Mouse (Mus musculus) kidney, adult 18-20 months (tissue): Measurements from ENCODE around the gene Mymx.

Experiments
- DNase-seq: peaks from one replicate; pipeline ENCODE4 v3.0.0; 2021

Mymx gene

GRCm38 (mm10) chr17:45610144-45610866 lies 8.4 kb upstream of the Mymx start:
- DNase-seq, result no peak

- no peak for DNase-seq
These were observed 6.5 kb upstream of the Mymx start for GRCm38 (mm10) chr17:45608396-45608795.

GRCm38 (mm10) chr17:45606992-45607879 lies 5.3 kb upstream of the Mymx start:
- no peak for DNase-seq

- DNase-seq, result no peak
These were observed 1.1 kb upstream of the Mymx start for GRCm38 (mm10) chr17:45602984-45603383.

- DNase-seq, result no peak
These were observed 577 bp downstream of the Mymx start for GRCm38 (mm10) chr17:45601325-45601724.

- DNase-seq, result no peak
These were observed 1.6 kb downstream of the Mymx start for GRCm38 (mm10) chr17:45600267-45600666.

- DNase-seq, result peak; percentile 79
These were observed 2.3 kb downstream of the Mymx start, which contains the start of gene Slc29a1 for GRCm38 (mm10) chr17:45599446-45600242. Gene Slc29a1 (minus strand): TSS chr17:45599606.

GRCm38 (mm10) chr17:45598891-45599290 lies 3.0 kb downstream of the Mymx start:
- no peak for DNase-seq

GRCm38 (mm10) chr17:45598376-45598775 lies 3.5 kb downstream of the Mymx start:
- DNase-seq, result no peak

- peak; percentile 25 for DNase-seq
These were observed 4.1 kb downstream of the Mymx start for GRCm38 (mm10) chr17:45597787-45598186.

GRCm38 (mm10) chr17:45596631-45597396 lies 5.1 kb downstream of the Mymx start:
- DNase-seq, result peak; percentile 82

GRCm38 (mm10) chr17:45595736-45596390 lies 6.0 kb downstream of the Mymx start:
- no peak for DNase-seq

GRCm38 (mm10) chr17:45594881-45595735 lies 6.8 kb downstream of the Mymx start:
- peak; percentile 83 for DNase-seq

- DNase-seq, result no peak
These were observed 7.7 kb downstream of the Mymx start for GRCm38 (mm10) chr17:45594195-45594594.

- no peak for DNase-seq
These were observed 8.4 kb downstream of the Mymx start for GRCm38 (mm10) chr17:45593479-45593878.

- peak; percentile 56 for DNase-seq
These were observed 9.1 kb downstream of the Mymx start for GRCm38 (mm10) chr17:45592606-45593431.

GRCm38 (mm10) chr17:45591701-45592605 lies 9.9 kb downstream of the Mymx start:
- peak; percentile 52 for DNase-seq

- DNase-seq, result no peak
These were observed 11.5 kb downstream of the Mymx start for GRCm38 (mm10) chr17:45590410-45590809.

- DNase-seq, result no peak
These were observed 12.1 kb downstream of the Mymx start for GRCm38 (mm10) chr17:45589844-45590243.
